In genomic region chr3:88529204-88530000, GRCm38 (mm10) we compare ENCODE assay signal across 9 mouse cellular contexts. TPM values are rescaled to one million over a fixed set of nuclear protein-coding genes. Genes with fewer than 3 reads are reported as not detected.
DNase-seq lines count a peak whose midpoint lies in the region; ATAC-seq and TF ChIP-seq lines count a peak whose summit lies in the region.
"Had no signal": no experiment of that assay in that cellular context is flagged by ENCODE, and none has a peak within 500 bp of the region (broad histone marks: within the 10 kb centered on the region; RNA-seq: fewer than 3 reads in every experiment).

No protein-coding gene starts in this region.

- no peaks in the 10 kb centered on the region for H3K9me3 ChIP-seq in liver, embryonic 11.5 days (ENCODE audit: control insufficient read depth, low read length)
- no peaks in the 10 kb centered on the region for H3K9me3 ChIP-seq in forebrain, embryonic 11.5 days (ENCODE audit: control insufficient read depth, low read length)
- H3K9me3 ChIP-seq in intestine, embryonic 16.5 days (ENCODE audit: control insufficient read depth, low read length) = no peaks in the 10 kb centered on the region
- H3K9me3 ChIP-seq: liver, embryonic 15.5 days had no signal

- H3K27me3 ChIP-seq in liver, embryonic 11.5 days (replicated peaks; ENCODE audit: control insufficient read depth, insufficient read depth, low read length) = no peaks in the 10 kb centered on the region
- H3K27me3 ChIP-seq in forebrain, embryonic 11.5 days (ENCODE audit: control insufficient read depth, insufficient read depth, low read length) = no peaks in the 10 kb centered on the region
- no peaks in the 10 kb centered on the region for H3K27me3 ChIP-seq in intestine, embryonic 16.5 days (replicated peaks; ENCODE audit: control insufficient read depth, insufficient read depth, low read length)

- TF ChIP-seq CTCF in olfactory bulb, adult 2 months (IDR thresholded peaks at IDR 0.05; ENCODE audit: insufficient read depth, low read depth, low read length) = no peak

- 0 out of 2 replicates have a peak overlapping the region, but pooled peaks have one; percentile 5 for H3K27ac ChIP-seq in liver, embryonic 11.5 days (ENCODE audit: low read depth, low read length)
- H3K27ac ChIP-seq in forebrain, embryonic 11.5 days (ENCODE audit: low read depth, low read length) = peak overlapping the region; percentile 99
- no peak overlapping the region for H3K27ac ChIP-seq in intestine, embryonic 16.5 days (ENCODE audit: low read length)
- no peak overlapping the region for H3K27ac ChIP-seq in olfactory bulb, adult 2 months (ENCODE audit: insufficient read depth, low read depth, low read length)
- H3K27ac ChIP-seq: liver, embryonic 15.5 days had no signal

- no peak overlapping the region for H3K9ac ChIP-seq in liver, embryonic 11.5 days (ENCODE audit: low read depth, low read length)
- peak overlapping the region; percentile 100 for H3K9ac ChIP-seq in forebrain, embryonic 11.5 days (ENCODE audit: low read length)
- peak overlapping the region; percentile 35 for H3K9ac ChIP-seq in intestine, embryonic 16.5 days (ENCODE audit: low read depth, low read length)
- H3K9ac ChIP-seq: liver, embryonic 15.5 days had no signal

- no peak for DNase-seq in liver, embryonic 11.5 days (ENCODE audit: low spot score)
- DNase-seq in liver = no peak
- peak; percentile 62 for DNase-seq in forebrain, embryonic 11.5 days (ENCODE audit: low spot score)
- no peak for DNase-seq in gastrocnemius, postnatal 14 days
- DNase-seq in ovary, postnatal 14 days (ENCODE audit: low spot score) = no peak
- DNase-seq in left cerebral cortex, adult 18-20 months (ENCODE audit: low spot score in 2 of 2) = no peak

- ATAC-seq in liver, embryonic 11.5 days (replicated peaks; ENCODE audit: low FRiP score) = no peak
- no peak for ATAC-seq in forebrain, embryonic 11.5 days (replicated peaks; ENCODE audit: low FRiP score)
- no peak for ATAC-seq in intestine, embryonic 16.5 days

- 59% methylated on average over 7 of the region's 7 CpGs for WGBS in liver, embryonic 11.5 days
- WGBS in forebrain, embryonic 11.5 days = 26% methylated on average over 7 of the region's 7 CpGs
- 52% methylated on average over 7 of the region's 7 CpGs for WGBS in intestine, embryonic 16.5 days
- WGBS in olfactory bulb, adult 2 months = 53% methylated on average over 7 of the region's 7 CpGs

- H3K4me3 ChIP-seq in liver, embryonic 11.5 days (ENCODE audit: low read depth, low read length) = no peak overlapping the region
- H3K4me3 ChIP-seq in forebrain, embryonic 11.5 days (ENCODE audit: low read depth, low read length) = peak overlapping the region; percentile 96
- peak overlapping the region; percentile 85 for H3K4me3 ChIP-seq in intestine, embryonic 16.5 days (ENCODE audit: low read length)
- peak overlapping the region; percentile 9; the same call in 1 of the 2 replicates for H3K4me3 ChIP-seq in olfactory bulb, adult 2 months (ENCODE audit: insufficient read depth, low read depth, low read length)
- H3K4me3 ChIP-seq: liver, embryonic 15.5 days had no signal

- intact Hi-C loops in gastrocnemius, postnatal 14 days (cut with DNase I; ENCODE audit: low total_unique reads) = no loop called here

- H3K4me1 ChIP-seq in liver, embryonic 11.5 days (replicated peaks; ENCODE audit: control insufficient read depth, insufficient read depth, low read length) = peaks cover 43% of the 10 kb centered on the region
- peaks cover 20% of the 10 kb centered on the region for H3K4me1 ChIP-seq in forebrain, embryonic 11.5 days (replicated peaks; ENCODE audit: control insufficient read depth, insufficient read depth, low read length)
- peaks cover 43% of the 10 kb centered on the region for H3K4me1 ChIP-seq in intestine, embryonic 16.5 days (ENCODE audit: control insufficient read depth, insufficient read depth, low read length)
- H3K4me1 ChIP-seq in olfactory bulb, adult 2 months (ENCODE audit: control insufficient read depth, insufficient read depth, low read length) = peaks cover 35% of the 10 kb centered on the region

- peak overlapping the region; percentile 93 for H3K4me2 ChIP-seq in liver, embryonic 11.5 days
- peak overlapping the region; percentile 91 for H3K4me2 ChIP-seq in forebrain, embryonic 11.5 days (ENCODE audit: low read depth, low read length, severe bottlenecking)
- peak overlapping the region; percentile 88 for H3K4me2 ChIP-seq in intestine, embryonic 16.5 days (ENCODE audit: low read depth, low read length)

- TF ChIP-seq POLR2A in olfactory bulb, adult 2 months (IDR thresholded peaks at IDR 0.05; ENCODE audit: insufficient read depth, low read depth, low read length) = no peak

- H3K36me3 ChIP-seq in liver, embryonic 11.5 days (ENCODE audit: control insufficient read depth, insufficient read depth, low read length) = peaks cover 7% of the 10 kb centered on the region; the same call in 1 of the 2 replicates
- H3K36me3 ChIP-seq in forebrain, embryonic 11.5 days (ENCODE audit: control insufficient read depth, insufficient read depth, low read length) = peaks cover 3% of the 10 kb centered on the region; the same call in 1 of the 2 replicates
- H3K36me3 ChIP-seq in intestine, embryonic 16.5 days (ENCODE audit: control insufficient read depth, insufficient read depth, low read length) = peaks cover 2% of the 10 kb centered on the region; the same call in 1 of the 2 replicates
- H3K36me3 ChIP-seq: liver, embryonic 15.5 days had no signal

RNA-seq across cellular contexts. Expression of gene Mex3a, which starts 2.8 kb away (rescaled TPM):
- 9.4 and 10.2 TPM in 2 replicates for polyA plus RNA-seq in liver, embryonic 11.5 days (2014; fragmentation: Nextera tagmentation; extraction: Ambion mirVana)
- polyA plus RNA-seq in forebrain, embryonic 11.5 days (2014; fragmentation: Nextera tagmentation; extraction: Ambion mirVana) = 44.4 and 46.2 TPM in 2 replicates
- 6.5 and 7.3 TPM in 2 replicates for polyA plus RNA-seq in intestine, embryonic 16.5 days (2015; fragmentation: Nextera tagmentation; extraction: Ambion mirVana)
- not detected in 2 replicates for polyA plus RNA-seq in olfactory bulb, adult 2 months (2012; ENCODE audit: insufficient read depth, insufficient read length, low replicate concordance, missing spikeins)
- total RNA-seq in gastrocnemius, postnatal 14 days (2021) = 1 to 10 TPM in 1 of 2 experiments, under 1 TPM in 1; 0.64 to 1.6 TPM
- 1 to 10 TPM; 2.7 to 3.1 TPM for total RNA-seq in left cerebral cortex, adult 18-20 months (2021)

RNA-seq across cellular contexts. Expression of gene Rab25, which starts 18.7 kb away (rescaled TPM):
- 1.1 and 1.2 TPM in 2 replicates for polyA plus RNA-seq in liver, embryonic 11.5 days (2014; fragmentation: Nextera tagmentation; extraction: Ambion mirVana)
- polyA plus RNA-seq in forebrain, embryonic 11.5 days (2014; fragmentation: Nextera tagmentation; extraction: Ambion mirVana) = 0.43 and 1.1 TPM in 2 replicates
- polyA plus RNA-seq in intestine, embryonic 16.5 days (2015; fragmentation: Nextera tagmentation; extraction: Ambion mirVana) = 102 and 109 TPM in 2 replicates
- not detected in 2 replicates for polyA plus RNA-seq in olfactory bulb, adult 2 months (2012; ENCODE audit: insufficient read depth, insufficient read length, low replicate concordance, missing spikeins)
- total RNA-seq in gastrocnemius, postnatal 14 days (2021) = not detected
- total RNA-seq in left cerebral cortex, adult 18-20 months (2021) = not detected
- polyA plus RNA-seq: liver, embryonic 15.5 days had no signal

RNA-seq across cellular contexts. Expression of gene Lmna, which starts 19.6 kb away (rescaled TPM):
- polyA plus RNA-seq in liver, embryonic 11.5 days (2014; fragmentation: Nextera tagmentation; extraction: Ambion mirVana) = 155 and 157 TPM in 2 replicates
- polyA plus RNA-seq in forebrain, embryonic 11.5 days (2014; fragmentation: Nextera tagmentation; extraction: Ambion mirVana) = 19.4 and 20.4 TPM in 2 replicates
- polyA plus RNA-seq in intestine, embryonic 16.5 days (2015; fragmentation: Nextera tagmentation; extraction: Ambion mirVana) = 126 and 127 TPM in 2 replicates
- not detected in 2 replicates for polyA plus RNA-seq in olfactory bulb, adult 2 months (2012; ENCODE audit: insufficient read depth, insufficient read length, low replicate concordance, missing spikeins)
- 100 to 1,000 TPM; 125 to 161 TPM for total RNA-seq in gastrocnemius, postnatal 14 days (2021)
- 10 to 100 TPM; 61.3 to 67.9 TPM for total RNA-seq in left cerebral cortex, adult 18-20 months (2021)

RNA-seq across cellular contexts. Expression of gene Lamtor2, which starts 23.5 kb away (rescaled TPM):
- 111 and 120 TPM in 2 replicates for polyA plus RNA-seq in liver, embryonic 11.5 days (2014; fragmentation: Nextera tagmentation; extraction: Ambion mirVana)
- 89.3 and 96.0 TPM in 2 replicates for polyA plus RNA-seq in forebrain, embryonic 11.5 days (2014; fragmentation: Nextera tagmentation; extraction: Ambion mirVana)
- polyA plus RNA-seq in intestine, embryonic 16.5 days (2015; fragmentation: Nextera tagmentation; extraction: Ambion mirVana) = 244 and 256 TPM in 2 replicates
- 853 TPM in 1 of 2 replicates, not detected in the other for polyA plus RNA-seq in olfactory bulb, adult 2 months (2012; ENCODE audit: insufficient read depth, insufficient read length, low replicate concordance, missing spikeins)
- 10 to 100 TPM; 78.3 to 80.4 TPM for total RNA-seq in gastrocnemius, postnatal 14 days (2021)
- total RNA-seq in left cerebral cortex, adult 18-20 months (2021) = 100 to 1,000 TPM; 104 to 115 TPM

RNA-seq across cellular contexts. Expression of gene Ubqln4, which starts 24.2 kb away (rescaled TPM):
- polyA plus RNA-seq in liver, embryonic 11.5 days (2014; fragmentation: Nextera tagmentation; extraction: Ambion mirVana) = 65.8 and 67.7 TPM in 2 replicates
- polyA plus RNA-seq in forebrain, embryonic 11.5 days (2014; fragmentation: Nextera tagmentation; extraction: Ambion mirVana) = 89.2 and 95.0 TPM in 2 replicates
- 37.2 and 38.9 TPM in 2 replicates for polyA plus RNA-seq in intestine, embryonic 16.5 days (2015; fragmentation: Nextera tagmentation; extraction: Ambion mirVana)
- 138 TPM in 1 of 2 replicates, not detected in the other for polyA plus RNA-seq in olfactory bulb, adult 2 months (2012; ENCODE audit: insufficient read depth, insufficient read length, low replicate concordance, missing spikeins)
- total RNA-seq in gastrocnemius, postnatal 14 days (2021) = 10 to 100 TPM; 42.0 to 45.5 TPM
- 100 to 1,000 TPM; 143 to 147 TPM for total RNA-seq in left cerebral cortex, adult 18-20 months (2021)

Comparison
In these comparisons a context has a peak if more than half of its experiments do, and no peak if none do; other contexts are left out.
1. H3K27ac ChIP-seq: peak in liver, embryonic 11.5 days (single experiment) and forebrain, embryonic 11.5 days (single experiment); none in intestine, embryonic 16.5 days (single experiment) and olfactory bulb, adult 2 months (single experiment).
2. RNA of gene Rab25, which starts 18.7 kb away (polyA plus RNA-seq): 102 to 109 TPM in intestine, embryonic 16.5 days; 1.1 to 1.2 TPM in liver, embryonic 11.5 days, 0.43 to 1.1 TPM in forebrain, embryonic 11.5 days and not detected in olfactory bulb, adult 2 months; every median in the first group is over 10 times any median in the second.
3. RNA of gene Lmna, which starts 19.6 kb away (polyA plus RNA-seq): 155 to 157 TPM in liver, embryonic 11.5 days, 126 to 127 TPM in intestine, embryonic 16.5 days and 19.4 to 20.4 TPM in forebrain, embryonic 11.5 days; not detected in olfactory bulb, adult 2 months; every median in the first group is over 10 times any median in the second.
4. Peak in every context shown above with its lines, with median percentiles within 50 percentile points of each other: H3K4me2 ChIP-seq.